Mouse (Mus musculus): ENCODE data around the gene Rad51d.
"Not testable (repeated sequence)": the region's sequence is repeated elsewhere in the genome, so short reads cannot be mapped to it uniquely, and the experiment has no call there.

Rad51d gene

GRCm38 (mm10) chr11:82855327-82855973 lies 35.0 kb downstream of the Rad51d start:
- no peak for DNase-seq (ENCODE audit: low spot score)

GRCm38 (mm10) chr11:82854111-82854510 lies 36.3 kb downstream of the Rad51d start:
- no peak for DNase-seq (ENCODE audit: low spot score)

- DNase-seq (ENCODE audit: low spot score) = no peak
These were observed 37.5 kb downstream of the Rad51d start for GRCm38 (mm10) chr11:82852958-82853357.

- DNase-seq (ENCODE audit: low spot score) = no peak
These were observed 37.9 kb downstream of the Rad51d start for GRCm38 (mm10) chr11:82852540-82852939.

GRCm38 (mm10) chr11:82852115-82852514 lies 38.3 kb downstream of the Rad51d start:
- no peak for DNase-seq (ENCODE audit: low spot score)

GRCm38 (mm10) chr11:82850259-82850658 lies 40.2 kb downstream of the Rad51d start:
- no peak for DNase-seq (ENCODE audit: low spot score)

GRCm38 (mm10) chr11:82847571-82848000 lies 42.8 kb downstream of the Rad51d start:
- no peak for DNase-seq (ENCODE audit: low spot score)

GRCm38 (mm10) chr11:82846938-82847337 lies 43.5 kb downstream of the Rad51d start:
- no peak for DNase-seq (ENCODE audit: low spot score)

- no peak for DNase-seq (ENCODE audit: low spot score)
These were observed 44.4 kb downstream of the Rad51d start for GRCm38 (mm10) chr11:82846079-82846436.

GRCm38 (mm10) chr11:82845415-82846078 lies 44.9 kb downstream of the Rad51d start:
- peak; percentile 45 for DNase-seq (ENCODE audit: low spot score)

GRCm38 (mm10) chr11:82844771-82845414 lies 45.5 kb downstream of the Rad51d start:
- no peak for DNase-seq (ENCODE audit: low spot score)

- DNase-seq (ENCODE audit: low spot score) = no peak
These were observed 51.9 kb downstream of the Rad51d start for GRCm38 (mm10) chr11:82838511-82838910.

GRCm38 (mm10) chr11:82837848-82838247 lies 52.6 kb downstream of the Rad51d start:
- DNase-seq (ENCODE audit: low spot score) = no peak

GRCm38 (mm10) chr11:82837192-82837591 lies 53.2 kb downstream of the Rad51d start:
- no peak for DNase-seq (ENCODE audit: low spot score)

- no peak for DNase-seq (ENCODE audit: low spot score)
These were observed 54.6 kb downstream of the Rad51d start for GRCm38 (mm10) chr11:82835616-82836432.

- not testable (repeated sequence) for DNase-seq (ENCODE audit: low spot score)
These were observed 56.1 kb downstream of the Rad51d start for GRCm38 (mm10) chr11:82834359-82834758.

GRCm38 (mm10) chr11:82833929-82834328 lies 56.5 kb downstream of the Rad51d start:
- DNase-seq (ENCODE audit: low spot score) = no peak

GRCm38 (mm10) chr11:82832402-82832801 lies 58.0 kb downstream of the Rad51d start:
- not testable (repeated sequence) for DNase-seq (ENCODE audit: low spot score)

GRCm38 (mm10) chr11:82831008-82831893 lies 59.2 kb downstream of the Rad51d start:
- no peak for DNase-seq (ENCODE audit: low spot score)

GRCm38 (mm10) chr11:82826818-82827217 lies 63.6 kb downstream of the Rad51d start:
- no peak for DNase-seq (ENCODE audit: low spot score)
